Mouse (Mus musculus) hindbrain, embryonic 11.5 days (tissue): ENCODE data around the gene Cish. TPM values are rescaled to one million over a fixed set of nuclear protein-coding genes. Genes with fewer than 3 reads are reported as not detected.
"Not testable (repeated sequence)": the region's sequence is repeated elsewhere in the genome, so short reads cannot be mapped to it uniquely, and the experiment has no call there.

Experiments used
- ATAC-seq: fragments of 200-750 bp; cut with Nextera tagmentation; 2 replicates; pipeline ENCODE4 v1.8.0; 2017; ENCODE audit warnings: mild to moderate bottlenecking, moderate TSS enrichment, moderate library complexity; ENCODE audit not compliant: low FRiP score
- DNase-seq: peaks from one replicate; pipeline ENCODE4 v3.0.0-alpha.2; 2015; ENCODE audit warnings: low spot score
- H3K27ac ChIP-seq: fragments of 300-500 bp; sonication (generic); 2 replicates; pipeline ENCODE4 v1.5.1; 2014; ENCODE audit warnings: mild to moderate bottlenecking, low read depth, low read length
- H3K27me3 ChIP-seq: fragments of 300-500 bp; sonication (generic); 2 replicates; pipeline ENCODE4 v1.6.1; 2014; ENCODE audit warnings: mild to moderate bottlenecking, low read length, moderate library complexity, mixed read lengths; ENCODE audit not compliant: control insufficient read depth, insufficient read depth
- H3K36me3 ChIP-seq: fragments of 300-500 bp; sonication (generic); 2 replicates; pipeline ENCODE4 v1.6.1; 2014; ENCODE audit warnings: mild to moderate bottlenecking, low read length, moderate library complexity, mixed read lengths; ENCODE audit not compliant: control insufficient read depth, insufficient read depth
- H3K4me1 ChIP-seq: fragments of 300-500 bp; sonication (generic); replicated peaks from 2 replicates; pipeline ENCODE4 v1.6.1; 2014; ENCODE audit warnings: low read length, mixed read lengths; ENCODE audit not compliant: control insufficient read depth, insufficient read depth
- H3K4me2 ChIP-seq: fragments of 300-500 bp; sonication (generic); replicated peaks from 2 replicates; pipeline ENCODE4 v1.6.1; 2014; ENCODE audit warnings: mild to moderate bottlenecking, low read depth, low read length
- H3K4me3 ChIP-seq: fragments of 300-500 bp; sonication (generic); 2 replicates; pipeline ENCODE4 v1.5.1; 2014; ENCODE audit warnings: low read depth, low read length
- H3K9ac ChIP-seq: fragments of 300-500 bp; sonication (generic); 2 replicates; pipeline ENCODE4 v1.6.1; 2014; ENCODE audit warnings: low read depth, low read length
- H3K9me3 ChIP-seq: fragments of 300-500 bp; sonication (generic); 2 replicates; pipeline ENCODE4 v1.6.1; 2016; ENCODE audit warnings: low read length; ENCODE audit not compliant: control insufficient read depth
- WGBS: fragments of 180-500 bp; shearing (Covaris S2); extraction: QIAGEN DNeasy Blood & Tissue Kit; methylation state at CpG from one replicate; pipeline ENCODE4 v1.1.7; 2014; 5-methylcytosine and 5-hydroxymethylcytosine counted together
- polyA plus RNA-seq: library from polyadenylated mRNA; unstranded; fragments of >200 nt; fragmentation: Nextera tagmentation; extraction: Ambion mirVana; gene quantifications from 2 replicates; pipeline ENCODE4 v1.2.1, GENCODE M21; 2014

Gene Cish
- polyA plus RNA-seq, 1 experiment from 2014 or later: 6.5 TPM

DNA sequence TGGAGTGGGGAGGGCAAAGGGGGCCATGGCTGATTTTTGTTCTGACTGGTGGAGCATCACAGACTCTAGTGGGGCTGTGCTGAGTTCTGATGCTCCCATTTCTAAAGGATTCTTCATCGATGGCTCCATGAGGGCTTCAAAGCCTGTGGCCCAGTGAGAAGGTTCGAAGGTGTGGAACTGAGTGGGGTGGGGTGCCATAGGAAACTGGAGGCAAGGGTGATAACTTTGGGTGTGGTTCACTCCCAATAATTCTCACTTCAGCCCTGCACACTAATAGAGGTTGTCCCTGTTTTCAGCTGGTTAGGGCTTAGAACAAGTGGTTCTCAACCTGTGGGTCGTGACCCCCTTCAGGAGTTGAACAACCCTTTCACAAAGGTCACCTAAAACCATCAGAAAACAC lies 8.6 kb downstream of the Cish start:
- ATAC-seq: no peak
- Histone ChIP-seq H3K36me3 (no peaks in the 10 kb centered on the region), H3K27ac (no peak overlapping the region), H3K4me3 (no peak overlapping the region), H3K4me1 (no peaks in the 10 kb centered on the region), H3K4me2 (no peak overlapping the region), H3K9ac (no peak overlapping the region), H3K9me3 (no peaks in the 10 kb centered on the region), H3K27me3 (no peaks in the 10 kb centered on the region)
- DNase-seq: no peak
- 89% methylated on average over 3 of the region's 3 CpGs for WGBS

DNA sequence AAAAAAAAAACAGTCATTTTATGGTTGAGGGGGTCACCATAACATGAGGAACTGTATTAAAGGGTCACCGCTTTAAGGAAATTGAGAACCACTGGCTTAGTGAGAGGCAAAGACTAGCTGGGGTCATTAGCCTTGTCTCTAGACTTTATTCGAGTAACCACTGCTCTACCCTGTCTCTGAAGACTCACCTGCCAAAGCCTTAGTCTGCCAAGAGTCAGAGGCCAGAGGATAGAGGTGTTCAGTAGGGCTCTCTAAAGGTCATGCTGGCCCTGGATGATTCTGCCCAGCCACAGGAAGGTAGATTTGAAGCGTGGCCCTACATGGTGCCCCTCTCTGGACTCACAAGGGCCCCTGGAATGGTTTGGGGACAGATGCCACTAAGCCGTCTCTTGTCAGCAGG lies 9.2 kb downstream of the Cish start:
- 83% methylated on average over 4 of the region's 4 CpGs for whole genome bisulfite sequencing
- no peak overlapping the region for H3K4me2 ChIP-seq

DNA sequence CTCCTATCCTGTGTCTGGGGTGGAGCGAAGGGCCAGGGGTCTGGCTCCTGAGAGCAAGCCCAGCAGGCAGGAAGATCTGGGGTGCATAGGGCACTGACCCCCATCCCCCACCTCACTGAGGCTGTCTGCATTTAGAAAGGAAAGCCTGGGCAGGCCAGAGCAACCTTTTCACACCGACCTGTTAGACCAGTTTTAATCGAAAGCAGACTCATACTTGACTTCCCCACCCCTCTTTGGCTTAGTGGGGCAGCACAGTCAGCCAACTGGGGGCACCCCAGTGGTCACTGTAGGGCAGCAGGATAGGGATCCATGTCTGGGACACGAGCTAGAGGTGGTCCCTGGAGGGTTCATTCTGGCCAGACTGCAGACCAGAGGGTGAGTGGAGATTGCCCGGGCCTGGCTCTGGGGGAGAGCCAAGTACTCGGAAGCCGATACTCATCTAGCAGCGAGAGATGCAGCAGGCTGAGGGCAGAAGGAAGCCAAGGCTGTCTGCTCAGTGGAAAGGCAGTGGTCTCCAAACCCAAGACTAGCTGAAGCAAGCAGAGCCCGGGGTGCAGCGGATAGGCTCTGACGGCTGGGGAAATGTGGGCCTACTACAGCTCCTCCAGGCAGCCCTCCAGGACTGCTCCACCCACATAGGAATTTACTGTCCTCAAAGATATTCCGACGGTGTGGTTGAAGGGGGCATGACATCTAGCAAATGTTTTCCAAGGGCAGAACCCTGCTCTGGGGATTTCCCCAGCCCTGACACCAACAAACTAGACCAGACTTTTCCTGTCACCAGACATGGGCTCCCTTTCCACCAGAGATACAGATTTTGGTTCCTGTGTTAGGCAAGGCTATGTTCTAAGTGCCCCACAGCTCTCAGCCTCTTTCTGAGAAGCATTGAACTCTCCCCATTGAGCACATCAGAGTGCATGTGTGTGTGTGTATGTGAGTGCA lies 10.0 kb downstream of the Cish start:
- no peaks in the 10 kb centered on the region for H3K27me3 ChIP-seq
- H3K4me1 ChIP-seq: no peaks in the 10 kb centered on the region
- ATAC-seq (no peak), DNase-seq (no peak)
- H3K4me3 ChIP-seq: no peak overlapping the region
- H3K36me3 ChIP-seq: no peaks in the 10 kb centered on the region
- 66% methylated on average over 13 of the region's 13 CpGs for WGBS
- no peaks in the 10 kb centered on the region for H3K9me3 ChIP-seq
- H3K4me2 ChIP-seq: no peak overlapping the region
- no peak overlapping the region for H3K27ac ChIP-seq
- H3K9ac ChIP-seq: no peak overlapping the region

More for the DNA sequence above, 9.2 kb downstream of the Cish start:
- no peaks in the 10 kb centered on the region for H3K36me3 ChIP-seq
- no peaks in the 10 kb centered on the region for H3K4me1 ChIP-seq
- H3K27me3 ChIP-seq: no peaks in the 10 kb centered on the region
- H3K27ac ChIP-seq: no peak overlapping the region
- H3K9me3 ChIP-seq: no peaks in the 10 kb centered on the region
- DNase-seq (no peak), ATAC-seq (no peak)
- no peak overlapping the region for H3K4me3 ChIP-seq
- no peak overlapping the region for H3K9ac ChIP-seq

DNA sequence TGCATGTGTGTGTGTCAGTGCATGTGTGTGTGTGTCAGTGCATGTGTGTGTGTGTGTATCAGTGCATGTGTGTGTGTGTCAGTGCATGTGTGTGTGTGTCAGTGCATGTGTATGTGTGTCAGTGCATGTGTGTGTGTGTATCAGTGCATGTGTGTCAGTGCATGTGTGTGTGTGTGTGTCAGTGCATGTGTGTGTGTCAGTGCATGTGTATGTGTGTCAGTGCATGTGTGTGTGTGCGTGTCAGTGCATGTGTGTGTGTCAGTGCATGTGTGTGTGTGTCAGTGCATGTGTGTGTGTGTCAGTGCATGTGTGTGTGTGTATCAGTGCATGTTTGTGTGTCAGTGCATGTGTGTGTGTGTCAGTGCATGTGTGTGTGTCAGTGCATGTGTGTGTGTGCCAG lies 10.8 kb downstream of the Cish start:
- H3K4me3 ChIP-seq, H3K27ac ChIP-seq, H3K4me1 ChIP-seq, H3K4me2 ChIP-seq, H3K36me3 ChIP-seq, H3K27me3 ChIP-seq, H3K9ac ChIP-seq, DNase-seq, ATAC-seq, H3K9me3 ChIP-seq: not testable (repeated sequence)
- WGBS: 95% methylated on average over 1 of the region's 1 CpGs

DNA sequence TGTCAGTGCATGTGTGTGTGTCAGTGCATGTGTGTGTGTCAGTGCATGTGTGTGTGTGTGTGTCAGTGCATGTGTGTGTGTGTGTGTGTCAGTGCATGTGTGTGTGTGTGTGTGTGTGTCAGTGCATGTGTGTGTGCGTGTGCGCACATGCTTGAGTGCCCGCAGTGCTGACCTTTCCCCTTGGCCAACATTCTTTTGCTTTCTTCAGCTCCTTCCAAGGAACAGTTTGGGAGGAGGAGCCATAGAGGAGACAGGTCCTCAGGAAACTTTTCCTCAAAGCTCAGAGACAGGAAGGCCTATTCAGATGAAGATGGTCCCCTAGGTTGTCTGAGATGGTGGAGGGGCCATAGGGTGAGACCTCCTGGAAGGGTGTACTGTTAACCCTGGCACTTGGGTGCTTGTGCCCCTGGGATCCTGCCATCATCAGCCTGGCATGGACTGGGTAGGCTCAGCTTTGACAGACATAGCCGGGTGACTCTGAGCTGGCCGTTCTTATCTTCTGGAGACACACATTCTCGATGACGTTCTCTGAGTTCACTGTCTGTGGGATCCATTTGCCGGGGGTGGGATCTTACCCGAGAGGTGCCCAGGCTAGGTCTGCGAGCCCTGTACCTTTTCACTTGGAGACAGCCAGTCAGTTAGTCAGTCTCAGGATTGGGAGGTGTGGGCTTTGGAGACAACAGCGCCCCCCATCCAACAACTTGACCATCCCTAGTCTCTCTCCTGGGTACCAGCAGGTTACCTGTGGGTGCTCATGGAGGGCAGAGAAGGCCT lies 11.5 kb downstream of the Cish start:
- WGBS: 86% methylated on average over 11 of the region's 11 CpGs
- no peak for DNase-seq

DNA sequence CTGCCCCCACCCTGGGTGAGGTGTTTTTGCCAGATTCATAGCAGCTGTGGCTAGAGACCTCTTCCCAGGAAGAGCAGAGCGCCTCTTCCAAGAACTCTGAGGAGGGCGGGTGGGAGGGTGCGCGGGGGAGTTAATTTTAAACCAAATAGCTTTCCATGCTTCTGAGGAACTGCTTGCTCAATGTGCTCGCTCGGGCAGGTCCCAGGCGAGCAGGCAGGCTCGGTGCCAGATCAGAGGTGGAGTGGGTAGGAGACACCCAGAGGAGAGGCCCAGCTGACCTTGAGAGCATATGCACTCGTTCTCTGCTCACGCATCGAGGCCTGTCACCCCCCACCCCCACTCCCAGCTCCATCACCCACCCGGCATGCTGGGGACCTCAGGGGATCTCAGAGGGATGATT lies 12.1 kb downstream of the Cish start:
- 57% methylated on average over 12 of the region's 12 CpGs for WGBS
- no peaks in the 10 kb centered on the region for H3K9me3 ChIP-seq
- ATAC-seq: no peak

More for the DNA sequence above, 11.5 kb downstream of the Cish start:
- H3K9me3 ChIP-seq: no peaks in the 10 kb centered on the region
- no peaks in the 10 kb centered on the region for H3K27me3 ChIP-seq
- ATAC-seq: no peak
- H3K4me1 ChIP-seq: no peaks in the 10 kb centered on the region
- no peak overlapping the region for H3K27ac ChIP-seq
- H3K36me3 ChIP-seq: no peaks in the 10 kb centered on the region
- no peak overlapping the region for H3K4me3 ChIP-seq
- no peak overlapping the region for H3K4me2 ChIP-seq
- no peak overlapping the region for H3K9ac ChIP-seq

DNA sequence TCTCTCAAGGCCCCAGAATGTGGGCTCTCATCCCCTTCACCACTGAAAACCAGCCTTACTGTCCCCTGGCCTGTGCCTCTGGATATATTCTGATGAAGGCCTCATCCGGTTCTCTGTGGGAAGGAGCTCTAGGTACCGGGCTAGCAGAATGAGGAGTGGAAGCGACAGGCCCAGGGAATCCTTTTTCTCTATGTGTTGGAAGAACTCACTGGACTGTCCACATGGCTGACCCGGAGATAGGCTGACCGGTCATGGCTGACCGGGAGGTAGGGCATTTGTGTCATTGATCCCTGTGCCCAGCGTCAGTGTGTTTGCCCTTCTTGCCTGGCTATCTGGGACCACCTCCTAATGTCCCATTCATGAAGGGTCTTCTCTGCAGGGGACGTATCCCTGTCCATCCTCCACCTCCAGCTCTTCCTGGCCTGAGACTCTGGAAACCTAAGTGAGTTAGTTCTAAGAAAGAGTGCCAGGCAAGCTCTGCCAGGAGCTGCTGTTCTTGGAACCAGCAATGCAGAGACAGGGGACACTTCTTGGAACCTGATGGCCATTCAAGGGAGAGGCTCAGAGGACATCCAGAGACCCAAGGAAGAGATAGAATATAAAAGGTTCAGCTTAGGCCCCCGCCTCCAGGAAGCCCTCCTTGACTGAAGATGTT lies 12.6 kb downstream of the Cish start:
- no peak for DNase-seq
- ATAC-seq: no peak
- 86% methylated on average over 9 of the region's 9 CpGs for WGBS

More for the DNA sequence above, 12.1 kb downstream of the Cish start:
- Histone ChIP-seq H3K4me1 (no peaks in the 10 kb centered on the region), H3K27ac (no peak overlapping the region), H3K9ac (no peak overlapping the region), H3K27me3 (no peaks in the 10 kb centered on the region), H3K36me3 (no peaks in the 10 kb centered on the region), H3K4me3 (no peak overlapping the region), H3K4me2 (no peak overlapping the region)
- no peak for DNase-seq

DNA sequence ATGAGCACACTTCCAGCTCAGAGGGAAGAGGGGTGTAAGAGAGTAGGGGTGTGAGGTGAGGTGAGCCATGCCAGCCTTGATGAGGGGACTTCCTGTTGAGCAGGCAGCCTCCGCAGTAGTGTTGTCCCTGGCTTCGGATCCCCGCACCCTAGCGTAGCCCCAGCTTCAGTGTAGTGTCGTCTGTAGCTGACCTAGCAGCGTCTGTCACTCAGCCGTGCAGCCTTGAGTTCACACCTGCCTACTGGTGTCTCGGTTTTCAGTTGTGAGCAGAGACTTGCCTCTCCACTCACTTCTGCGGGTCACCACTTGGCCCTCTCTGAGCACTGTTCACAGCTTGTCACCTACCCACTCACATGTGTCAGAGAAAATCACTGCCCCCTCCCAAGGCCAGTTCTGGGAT lies 13.3 kb downstream of the Cish start:
- Histone ChIP-seq H3K36me3 (no peaks in the 10 kb centered on the region), H3K9me3 (no peaks in the 10 kb centered on the region), H3K27me3 (no peaks in the 10 kb centered on the region), H3K27ac (no peak overlapping the region), H3K4me3 (no peak overlapping the region), H3K4me1 (no peaks in the 10 kb centered on the region), H3K9ac (no peak overlapping the region), H3K4me2 (no peak overlapping the region)
- no peak for DNase-seq
- 84% methylated on average over 9 of the region's 9 CpGs for WGBS
- no peak for ATAC-seq

More for the DNA sequence above, 12.6 kb downstream of the Cish start:
- Histone ChIP-seq H3K27ac (no peak overlapping the region), H3K4me1 (no peaks in the 10 kb centered on the region), H3K4me3 (no peak overlapping the region), H3K27me3 (no peaks in the 10 kb centered on the region), H3K4me2 (no peak overlapping the region), H3K9me3 (no peaks in the 10 kb centered on the region), H3K9ac (no peak overlapping the region), H3K36me3 (no peaks in the 10 kb centered on the region)
